Mouse (Mus musculus) spleen, postnatal 14 days (tissue): ENCODE results near the gene Umad1.

Experiments used
- DNase-seq, 2 experiments: peaks; one replicate each; pipeline ENCODE4 v3.0.0; 2021 to 2022; ENCODE audit warnings: low spot score in 2 of 2

Umad1 gene

GRCm38 (mm10) chr6:8259004-8259666 lies at the start of gene Umad1, which contains the start of the genes Rpa3 and Gm45062:
Umad1 (plus strand) TSS chr6:8259288.
Rpa3 (minus strand) TSS chr6:8259173.
Gm45062 (plus strand) TSS chr6:8259450.
- DNase-seq: peak; percentile 90 to 92

GRCm38 (mm10) chr6:8209866-8210186 lies 49.3 kb upstream of the Umad1 start:
- no peak for DNase-seq

- no peak for DNase-seq
Observed at GRCm38 (mm10) chr6:8210661-8211060, 48.4 kb upstream of the Umad1 start.

- DNase-seq: no peak
Observed at GRCm38 (mm10) chr6:8227035-8227434, 32.1 kb upstream of the Umad1 start.

GRCm38 (mm10) chr6:8228596-8228995 lies 30.5 kb upstream of the Umad1 start:
- DNase-seq: no peak

- DNase-seq: no peak
Observed at GRCm38 (mm10) chr6:8258316-8258715, 772 bp upstream of the Umad1 start.

- DNase-seq: no peak
Observed at GRCm38 (mm10) chr6:8259667-8260044, 568 bp downstream of the Umad1 start.

- DNase-seq: no peak
Observed at GRCm38 (mm10) chr6:8271047-8271446, 12.0 kb downstream of the Umad1 start.

GRCm38 (mm10) chr6:8274387-8275054 lies 15.4 kb downstream of the Umad1 start:
- DNase-seq: peak; percentile 29 to 55

- DNase-seq: peak; percentile 40 to 70
Observed at GRCm38 (mm10) chr6:8275098-8275497, 16.0 kb downstream of the Umad1 start.

- no peak for DNase-seq
Observed at GRCm38 (mm10) chr6:8276431-8276830, 17.3 kb downstream of the Umad1 start.

- peak in 1 of 2 experiments; percentile 19 for DNase-seq
Observed at GRCm38 (mm10) chr6:8278426-8279002, 19.4 kb downstream of the Umad1 start.

GRCm38 (mm10) chr6:8283255-8283654 lies 24.2 kb downstream of the Umad1 start:
- DNase-seq: no peak

GRCm38 (mm10) chr6:8285401-8285960 lies 26.4 kb downstream of the Umad1 start:
- no peak for DNase-seq

- no peak for DNase-seq
Observed at GRCm38 (mm10) chr6:8286146-8286545, 27.1 kb downstream of the Umad1 start.

- no peak for DNase-seq
Observed at GRCm38 (mm10) chr6:8288755-8289580, 29.9 kb downstream of the Umad1 start.

GRCm38 (mm10) chr6:8294048-8294784 lies 35.1 kb downstream of the Umad1 start:
- no peak for DNase-seq

- DNase-seq: no peak
Observed at GRCm38 (mm10) chr6:8299066-8299863, 40.2 kb downstream of the Umad1 start.

- DNase-seq: no peak
Observed at GRCm38 (mm10) chr6:8307878-8308775, 49.0 kb downstream of the Umad1 start.
